Mouse (Mus musculus) ES-Bruce4 (cell line): ENCODE measurements around the gene A630001G21Rik.

ENCODE experiments used
- CTCF ChIP-seq: IDR thresholded peaks from one replicate; pipeline ENCODE4 v1.8.1; 2011; ENCODE audit warnings: low read depth, low read length
- EP300 ChIP-seq: IDR thresholded peaks from 2 replicates; pipeline ENCODE4 v1.6.1; 2011; ENCODE audit warnings: low read depth, low read length; ENCODE audit not compliant: insufficient read depth
- POLR2A ChIP-seq: IDR thresholded peaks from one replicate; pipeline ENCODE4 v1.8.1; 2011; ENCODE audit warnings: low read length; ENCODE audit not compliant: insufficient read depth

DNA sequence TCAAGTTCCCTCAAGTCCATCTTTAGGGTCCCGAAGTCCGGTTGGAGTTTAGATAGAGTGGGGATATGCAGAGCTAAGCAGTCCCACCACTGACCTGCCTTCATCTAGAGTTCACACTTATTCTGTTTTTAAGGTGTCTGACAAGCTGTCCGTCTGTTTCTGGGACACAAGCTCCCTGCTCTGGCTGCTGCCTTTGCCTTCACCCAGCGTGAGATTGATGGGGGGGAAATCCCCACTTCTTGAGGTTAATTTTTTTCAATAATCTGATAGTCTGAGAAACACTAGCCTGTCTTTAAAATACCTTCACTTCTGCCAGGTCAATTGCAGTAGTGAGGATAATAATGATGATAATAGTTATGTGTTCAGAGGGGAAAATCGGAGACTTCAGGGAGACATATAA is 36.1 kb downstream of the A630001G21Rik start:
- TF ChIP-seq POLR2A (no peak), CTCF (no peak), EP300 (no peak)
